Mouse (Mus musculus) kidney, postnatal 25 days (tissue): ENCODE measurements at regions not wholly inside any gene's neighbourhood (a gene's known extent, or its start where the extent isn't known, plus 50 kb on each side); places are given as distances from the start of the nearest gene placed in this dataset.
A peak's percentile ranks its signal among the peaks of the same experiment; 100 is the strongest.

Experiments used
- DNase-seq, 2 experiments: peaks; one replicate each; pipeline ENCODE4 v3.0.0; 2021; ENCODE audit warnings: mixed read lengths in 2 of 2

DNA sequence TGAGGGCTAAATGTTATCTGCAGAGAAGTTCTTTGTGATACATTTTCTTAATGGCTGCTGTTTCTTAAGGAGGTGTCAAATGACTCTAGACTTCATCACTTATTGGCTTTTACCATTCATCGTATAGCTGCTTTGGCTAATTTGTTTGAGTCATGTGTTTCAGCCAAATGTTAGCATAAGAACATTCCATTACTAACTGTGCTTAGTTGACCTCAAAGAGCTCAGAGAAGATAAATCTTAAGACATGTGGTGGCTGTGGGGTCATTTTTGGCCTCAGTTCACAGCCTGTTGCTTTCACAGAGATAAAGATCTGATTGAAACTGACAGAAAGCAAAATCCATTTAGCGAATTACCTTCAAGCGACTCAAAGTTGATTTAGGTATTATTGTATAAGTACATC is 743.6 kb downstream of the Hdgfl1 start:
- DNase-seq: no peak

DNA sequence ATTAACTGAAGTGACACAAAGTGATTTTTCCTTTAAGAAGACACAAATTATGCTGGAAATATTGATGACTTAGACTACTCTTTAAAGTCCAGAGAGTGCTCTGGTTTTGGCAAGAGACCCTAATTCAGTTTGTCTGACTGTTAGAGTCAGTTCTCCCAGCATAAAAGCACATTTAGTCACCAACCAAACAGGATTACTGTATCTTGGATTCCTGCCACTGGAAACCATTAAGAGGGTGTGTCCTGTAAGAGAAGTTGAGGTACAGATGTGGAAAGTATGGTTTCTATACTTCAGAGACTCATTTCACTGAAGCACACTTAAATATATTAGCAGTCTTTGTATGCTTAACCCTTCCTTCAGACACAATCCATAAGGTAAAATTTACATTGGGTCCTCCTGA is 745.3 kb downstream of the Hdgfl1 start:
- DNase-seq: no peak

DNA sequence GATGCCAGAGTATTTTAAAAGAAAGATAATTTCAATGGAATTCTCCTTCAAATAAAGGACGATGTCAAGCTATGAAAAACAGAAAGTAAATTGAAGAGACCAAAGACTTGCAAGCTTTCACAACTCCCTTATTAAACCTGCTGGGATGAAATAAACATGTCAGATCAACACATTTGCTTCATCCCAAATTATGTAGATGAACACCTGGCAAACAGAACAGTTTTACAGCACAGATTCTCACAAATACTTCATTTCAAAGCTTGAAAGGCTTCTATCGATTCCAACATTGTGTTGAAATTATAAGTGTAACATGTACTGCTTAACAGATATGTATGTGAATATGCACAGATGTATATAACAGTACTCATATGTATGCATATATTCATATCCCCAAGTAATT is 749.5 kb downstream of the Hdgfl1 start:
- no peak for DNase-seq

DNA sequence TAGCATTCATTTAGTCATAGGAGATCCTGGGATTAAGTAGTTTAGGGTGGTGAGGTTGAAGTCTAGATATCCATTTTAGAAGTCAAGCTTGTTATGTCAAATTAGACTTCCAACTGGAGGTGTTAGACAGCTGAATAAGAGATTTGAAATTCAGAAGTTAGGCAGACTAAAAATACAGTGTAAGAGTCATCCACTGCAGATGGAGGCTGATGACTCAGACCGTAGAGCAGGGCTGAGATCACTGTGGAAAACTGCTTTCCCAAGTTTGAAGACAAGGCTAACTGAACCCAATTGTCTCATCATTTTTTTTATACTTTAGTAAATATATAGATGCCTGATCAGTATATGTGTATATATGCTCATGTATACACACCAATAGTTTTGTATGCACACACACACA is 738.8 kb upstream of the Nrsn1 start:
- no peak for DNase-seq

DNA sequence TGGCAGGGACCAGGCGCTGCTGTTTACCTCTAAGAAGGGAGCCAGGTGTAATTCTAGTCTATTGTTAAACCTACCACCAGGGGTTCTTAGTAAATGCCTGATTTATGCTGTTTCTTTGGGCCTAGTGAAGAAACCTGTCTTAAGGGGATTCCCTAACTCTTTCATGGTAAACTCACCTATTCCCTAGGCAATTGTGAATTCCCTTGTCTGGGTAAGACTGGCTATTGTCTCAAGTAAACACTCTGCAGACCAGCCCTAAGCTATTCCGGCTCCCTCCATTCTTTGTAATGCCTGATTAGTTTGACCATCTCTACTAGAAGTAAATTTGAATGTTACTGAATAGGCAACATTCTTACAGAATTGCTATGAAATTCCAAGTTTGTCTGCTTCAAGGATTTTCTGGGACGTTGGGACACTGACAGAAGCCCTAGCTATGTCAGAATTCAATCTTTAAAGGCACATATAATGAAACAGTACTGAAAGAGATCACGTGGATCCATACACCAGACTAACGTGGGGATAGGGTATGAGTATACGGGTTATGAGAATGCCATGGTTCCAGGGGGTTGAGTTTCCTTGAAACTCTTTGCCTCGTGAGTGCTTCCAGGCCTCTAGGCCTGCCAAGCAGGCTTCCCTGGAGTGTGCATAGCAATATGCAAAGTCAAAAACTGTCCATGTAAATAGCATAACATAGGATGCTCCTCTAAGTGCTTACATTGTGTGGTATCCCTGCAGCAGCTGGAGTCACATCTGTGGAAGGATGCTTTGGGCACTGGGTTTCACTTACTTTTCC is 734.7 kb upstream of the Nrsn1 start:
- no peak for DNase-seq

DNA sequence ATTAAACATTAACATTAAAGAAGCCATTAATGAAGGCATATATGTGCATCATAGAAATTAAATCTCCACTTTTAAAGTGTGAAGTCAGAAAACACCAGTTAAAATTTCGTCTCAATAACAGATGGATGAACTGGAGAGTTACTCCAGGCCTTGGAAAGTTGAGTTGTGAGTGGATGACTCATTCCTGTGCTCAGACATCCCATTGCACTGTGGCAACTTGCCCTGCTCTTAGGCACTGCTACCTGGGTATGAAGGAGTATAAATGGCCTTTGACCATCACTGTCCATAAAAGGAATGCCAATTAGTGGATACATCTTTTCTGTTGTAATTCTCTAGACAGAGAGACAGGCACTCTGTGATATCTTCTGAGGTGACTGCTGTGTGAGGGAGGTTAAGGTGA is 723.2 kb upstream of the Nrsn1 start:
- peak; percentile 12 to 43 for DNase-seq

DNA sequence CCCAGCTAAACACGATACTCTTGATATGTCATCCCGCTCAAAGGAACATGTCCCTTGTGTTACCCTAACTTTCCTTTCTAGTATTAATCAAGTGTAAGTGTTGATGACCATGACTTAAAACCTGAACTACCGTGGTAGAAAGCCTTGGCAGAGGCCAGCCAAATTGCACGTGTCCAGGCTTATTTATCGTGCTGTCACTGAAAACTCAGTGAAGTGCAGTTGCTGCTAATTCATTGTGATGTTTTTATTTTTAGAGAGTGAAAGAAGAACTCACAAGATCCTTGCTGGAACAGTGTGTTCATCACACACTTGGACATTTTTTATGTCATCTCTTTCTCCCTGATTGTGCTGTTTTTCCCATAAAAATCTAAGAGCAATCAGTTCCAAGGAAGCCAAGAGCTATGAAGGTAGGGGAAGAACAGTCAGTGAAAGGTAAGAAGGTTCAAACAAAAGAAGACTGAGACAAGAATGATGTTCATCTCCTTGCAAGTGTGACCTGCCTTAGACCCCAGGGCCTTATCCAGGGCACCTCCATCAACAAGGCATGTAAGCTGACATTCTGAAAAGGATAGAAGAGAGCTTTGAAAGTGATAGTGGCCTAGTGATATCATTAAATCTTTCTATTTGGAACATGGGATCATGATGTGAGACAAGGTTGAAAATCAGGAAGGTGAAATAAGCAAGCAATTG is 718.9 kb upstream of the Nrsn1 start:
- no peak for DNase-seq

DNA sequence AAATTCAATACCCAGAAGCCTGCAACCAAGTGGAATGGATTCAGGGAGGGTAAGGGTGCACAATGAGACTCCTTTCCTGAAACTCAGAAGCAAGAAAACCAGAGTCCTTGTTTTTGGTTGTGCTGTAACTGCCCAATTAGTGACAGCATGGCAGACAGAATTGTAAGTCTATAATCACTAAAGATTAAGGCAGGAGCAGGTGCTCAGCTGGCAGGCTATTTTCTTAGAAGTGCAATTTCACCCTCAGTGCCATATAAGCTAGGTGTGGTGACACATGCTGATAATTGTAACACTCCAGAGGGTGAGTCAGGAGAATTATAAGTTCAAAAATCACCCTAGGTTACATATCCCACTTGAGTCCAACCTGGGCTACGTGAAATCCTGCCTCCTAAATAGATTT is 714.2 kb upstream of the Nrsn1 start:
- no peak for DNase-seq

DNA sequence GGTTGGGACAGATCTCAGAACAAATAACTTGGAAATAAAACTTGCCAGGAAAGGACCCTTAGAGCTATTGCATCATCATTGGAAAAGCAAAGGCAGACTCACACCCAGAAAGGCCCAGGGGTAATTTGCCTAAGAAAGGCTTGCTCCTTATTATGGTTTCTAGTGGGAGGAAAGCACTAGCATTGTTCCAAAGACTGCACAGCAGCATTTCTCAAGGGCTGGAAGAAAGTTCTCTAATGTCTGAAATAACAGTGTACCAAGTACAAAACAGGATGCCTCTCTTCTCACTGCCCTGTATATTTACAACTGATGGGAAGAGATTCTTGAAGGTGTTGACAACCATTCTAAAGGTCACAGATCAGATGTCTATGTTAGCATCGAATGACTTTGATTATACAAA is 713.4 kb upstream of the Nrsn1 start:
- no peak for DNase-seq

DNA sequence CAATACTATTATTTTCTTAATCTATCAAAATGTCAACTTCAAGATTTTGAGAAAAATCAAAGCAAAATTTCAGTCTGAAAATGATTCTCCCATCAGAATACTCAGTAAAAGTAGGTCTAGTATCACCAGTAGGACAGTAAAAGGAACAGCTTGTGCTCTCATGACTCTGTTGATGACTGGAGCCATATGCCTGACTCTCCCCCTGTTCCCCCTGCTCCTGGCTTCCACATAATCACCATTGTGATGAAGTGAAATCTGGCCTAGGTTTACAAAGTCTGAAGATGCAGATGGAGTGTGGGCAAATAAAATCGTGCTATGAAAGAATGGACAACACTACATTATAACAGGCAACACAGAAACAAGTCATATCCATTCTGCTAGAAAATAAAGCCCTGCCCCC is 708.3 kb upstream of the Nrsn1 start:
- no peak for DNase-seq

DNA sequence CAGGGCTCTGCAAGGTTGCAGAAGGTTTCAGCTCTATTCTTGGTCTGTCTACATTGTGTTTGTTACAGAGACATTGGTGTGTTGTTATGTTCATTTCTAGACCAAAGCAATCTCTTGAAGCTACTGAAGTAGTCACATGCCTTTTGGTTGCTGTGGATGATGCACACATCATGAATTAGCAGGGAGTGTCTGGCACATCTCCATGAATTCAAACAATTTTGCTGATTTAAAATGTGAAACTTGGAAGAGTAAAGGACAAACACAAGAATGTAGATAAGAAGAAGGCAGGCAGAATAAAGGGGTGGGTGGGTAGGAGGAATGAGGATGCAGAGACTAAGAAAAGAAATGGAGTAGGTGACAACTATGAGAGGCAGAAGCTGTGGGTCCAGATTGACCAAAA is 688.3 kb upstream of the Nrsn1 start:
- DNase-seq: no peak

DNA sequence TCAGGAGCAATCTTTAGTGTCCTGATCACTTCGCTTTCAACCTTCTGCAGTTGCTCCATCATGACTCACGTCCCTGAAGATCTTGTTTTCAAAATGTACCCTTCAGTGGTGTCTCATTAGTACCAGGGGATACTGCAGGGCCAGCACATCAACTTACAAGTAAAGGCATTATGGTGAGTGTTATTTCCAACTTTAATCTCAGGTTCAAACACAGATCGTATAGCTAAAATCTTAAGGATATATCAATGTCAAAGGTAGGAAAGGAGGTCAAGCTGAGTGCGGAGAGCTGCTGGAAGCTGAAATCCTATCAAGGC is 687.8 kb upstream of the Nrsn1 start:
- no peak for DNase-seq

DNA sequence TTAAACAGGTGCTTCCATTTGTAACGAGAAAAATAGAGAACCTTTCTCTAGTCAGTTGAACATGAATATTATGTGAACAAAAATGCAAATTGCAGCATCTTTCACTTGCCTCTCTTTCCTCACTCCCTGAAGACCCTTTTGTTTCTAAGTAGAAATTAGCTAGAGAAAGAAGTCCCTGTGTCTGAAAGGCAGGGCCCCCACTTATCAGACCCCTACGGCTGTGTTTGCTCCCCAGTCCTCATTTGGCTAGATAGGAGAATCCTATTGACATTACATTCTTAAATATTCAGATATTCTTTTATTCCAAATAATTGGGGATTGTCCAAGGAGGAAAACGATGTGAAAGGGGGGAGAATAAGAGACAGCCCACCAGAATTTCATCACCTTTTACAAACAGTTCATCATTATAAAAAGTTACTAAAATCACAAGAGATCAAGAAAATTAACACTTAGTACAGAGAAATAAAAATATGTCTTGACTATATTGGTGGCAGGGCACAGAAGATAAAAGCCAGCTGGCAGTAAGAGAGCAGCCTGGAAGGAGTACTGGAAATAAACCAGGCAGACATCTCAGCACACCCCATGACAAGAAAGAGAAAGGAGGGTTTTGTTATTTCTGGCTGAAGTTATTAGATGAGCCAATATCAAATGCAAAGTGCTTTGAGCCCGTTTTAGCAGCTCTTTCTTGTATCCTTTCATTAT is 687.3 kb upstream of the Nrsn1 start:
- DNase-seq: no peak

DNA sequence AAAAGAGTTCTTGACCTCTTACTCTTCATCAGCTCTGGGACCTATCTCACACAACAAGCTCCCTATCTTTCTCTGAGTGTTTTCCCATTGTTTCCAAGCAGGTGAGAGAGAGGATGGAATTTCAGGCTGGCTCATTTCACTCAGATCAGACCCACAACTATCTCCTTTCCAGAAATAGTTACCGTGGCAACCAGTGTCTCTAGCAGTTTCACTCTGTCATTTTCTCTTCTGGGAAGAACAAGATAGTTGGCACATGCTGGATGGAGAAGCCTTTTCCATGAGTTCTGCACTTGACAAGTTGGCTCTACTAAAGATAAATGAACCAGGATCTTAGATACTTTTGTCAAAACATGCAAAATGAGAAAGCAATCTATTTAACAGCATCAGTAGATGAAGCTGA is 667.3 kb upstream of the Nrsn1 start:
- DNase-seq: no peak

DNA sequence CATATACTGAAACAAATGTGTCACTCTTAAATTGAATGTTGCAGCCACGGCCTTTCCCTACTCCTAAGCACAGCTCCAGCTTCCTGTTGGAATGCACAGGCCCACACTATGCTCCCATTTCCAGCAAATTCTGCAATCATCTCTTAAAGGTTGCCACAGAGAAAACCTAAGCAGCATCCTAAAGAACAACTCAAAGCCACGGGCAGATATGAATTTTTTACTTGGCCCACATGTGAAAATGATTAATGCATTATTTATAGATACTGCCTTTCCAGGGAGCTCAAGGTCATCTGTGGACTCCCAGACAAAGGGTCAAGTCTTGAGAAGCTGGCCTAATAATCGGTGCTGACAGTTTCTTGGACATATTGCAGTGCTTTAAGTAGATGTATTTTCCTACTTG is 663.5 kb upstream of the Nrsn1 start:
- DNase-seq: no peak

DNA sequence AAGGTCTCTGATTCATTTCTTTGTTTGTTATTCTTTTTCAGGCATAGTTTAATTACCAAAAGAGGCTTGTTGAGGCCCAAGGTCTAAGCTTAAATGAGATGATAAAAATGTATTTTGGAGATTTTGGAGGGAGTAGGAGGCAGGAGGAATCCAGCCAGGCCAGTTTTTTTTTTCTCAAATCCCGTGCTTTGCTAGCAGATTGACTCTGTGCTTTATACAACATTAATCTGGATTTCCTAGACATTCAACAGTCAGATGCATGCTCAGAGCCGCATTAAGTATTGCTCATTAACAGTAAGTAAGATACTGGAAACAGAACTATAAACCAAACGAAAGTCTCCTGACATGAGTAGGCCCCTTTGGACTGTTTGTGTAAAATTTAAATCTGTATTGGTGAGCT is 662.9 kb upstream of the Nrsn1 start:
- no peak for DNase-seq

DNA sequence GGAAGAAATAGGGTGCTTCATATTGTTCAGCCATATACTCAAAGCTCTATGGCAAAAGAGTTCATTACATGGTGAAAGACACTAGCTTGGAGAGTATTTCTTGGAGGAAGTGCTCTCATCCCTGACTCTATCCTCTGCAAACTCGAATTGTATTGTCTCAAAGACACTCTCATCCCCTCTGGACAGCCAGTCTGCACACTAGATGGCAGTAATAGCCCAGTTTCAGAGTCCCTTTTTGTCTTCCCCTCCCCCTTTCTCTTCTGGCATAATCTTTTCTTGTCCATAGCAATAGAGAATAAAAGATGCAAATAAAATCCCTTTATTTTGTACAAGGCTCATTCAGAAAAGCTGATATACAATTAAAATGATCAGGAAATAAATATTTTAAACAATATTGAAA is 662.5 kb upstream of the Nrsn1 start:
- peak; percentile 38 to 63 for DNase-seq

DNA sequence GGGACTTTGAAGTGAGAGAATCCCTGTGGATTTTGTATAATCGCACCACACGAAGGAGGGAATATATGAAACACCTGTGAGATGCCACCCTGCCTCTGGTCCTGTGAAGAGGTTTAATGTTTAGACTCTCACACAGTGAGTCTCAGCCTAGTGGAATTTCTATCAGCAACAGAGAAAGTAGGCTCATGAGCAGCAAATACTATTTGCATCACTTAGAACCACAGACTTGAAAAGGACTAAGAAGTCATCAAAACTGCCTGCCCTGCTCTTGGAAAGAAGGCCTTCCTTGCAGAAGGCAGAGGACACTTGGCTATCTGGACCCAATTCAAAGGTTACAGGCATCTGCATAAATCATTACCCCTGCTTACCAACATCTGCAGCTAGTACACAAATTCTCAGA is 662.1 kb upstream of the Nrsn1 start:
- no peak for DNase-seq

DNA sequence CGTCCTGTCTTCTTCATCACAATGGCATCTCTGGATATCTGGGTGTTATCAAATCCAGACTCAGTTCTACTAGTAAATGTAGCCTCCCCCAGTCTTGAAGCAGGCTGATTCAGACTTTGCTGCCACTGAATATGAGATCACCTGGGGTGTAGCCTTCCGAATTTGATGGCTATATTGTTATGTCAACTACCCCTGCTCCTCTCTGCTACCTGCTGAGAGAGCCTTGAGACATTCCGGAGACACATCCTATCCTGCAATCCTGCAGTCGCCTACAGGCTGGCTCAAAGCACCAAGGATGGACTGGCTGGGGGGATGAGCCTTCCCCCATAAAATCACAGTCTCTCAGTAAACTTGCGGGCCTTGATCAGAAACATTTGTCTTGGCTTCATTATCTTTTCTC is 655.4 kb upstream of the Nrsn1 start:
- DNase-seq: no peak

DNA sequence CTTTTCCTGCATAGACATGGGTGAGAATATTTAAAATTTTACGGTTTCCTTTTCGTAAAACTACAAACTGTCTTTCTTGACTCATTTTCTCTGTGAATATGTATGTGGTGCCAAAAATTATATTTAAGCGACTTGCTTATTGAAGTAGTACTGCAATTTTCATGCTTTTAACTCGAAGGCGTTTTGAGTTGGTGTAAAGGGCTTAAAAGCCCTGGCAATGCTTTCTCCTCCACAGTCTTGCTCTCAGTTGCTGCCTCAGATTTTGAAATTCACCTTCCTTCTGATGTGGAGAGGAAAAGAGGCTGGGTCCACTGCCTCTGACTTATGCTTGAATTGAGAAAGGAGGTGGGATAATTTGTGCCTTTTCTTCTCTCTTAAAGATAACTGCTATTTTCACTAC is 629.6 kb upstream of the Nrsn1 start:
- no peak for DNase-seq

DNA sequence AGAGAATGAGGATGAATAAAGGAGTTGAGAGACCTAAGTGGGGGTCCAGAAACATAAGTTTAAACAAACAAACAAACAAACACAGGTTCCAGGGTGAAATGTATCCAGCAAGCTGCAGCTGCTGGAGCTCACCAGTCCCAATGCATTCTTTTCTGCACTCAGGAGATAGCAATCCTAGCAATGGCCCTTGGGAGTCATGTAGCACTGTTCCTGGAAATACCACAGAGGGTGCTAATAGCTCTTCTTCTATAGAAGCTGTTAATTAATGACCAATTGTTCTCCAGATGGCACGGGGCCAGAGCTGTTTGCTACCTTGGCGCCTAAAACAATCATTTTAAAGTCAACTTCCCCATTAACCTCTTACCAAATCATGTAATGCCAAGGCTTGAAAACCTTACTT is 622.8 kb upstream of the Nrsn1 start:
- DNase-seq: no peak

DNA sequence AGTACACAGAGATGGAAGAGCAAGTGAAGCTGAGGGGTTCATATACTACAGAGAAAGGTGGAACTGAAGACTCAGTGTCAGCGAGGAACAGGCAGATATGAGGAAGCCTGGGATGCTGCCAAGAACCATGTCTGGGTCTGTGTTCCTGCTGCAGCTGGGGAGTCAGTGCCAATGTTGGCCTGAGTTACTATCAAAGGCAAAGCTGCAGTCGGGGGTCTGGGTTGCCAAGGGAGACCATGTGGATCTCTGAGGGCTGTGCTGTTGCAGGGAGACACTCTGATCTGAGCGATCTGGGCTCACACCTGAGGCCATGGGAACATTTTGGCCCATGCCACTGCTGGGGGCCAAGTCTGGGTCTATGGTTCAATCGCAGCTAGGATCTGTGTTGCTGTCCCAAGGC is 612.5 kb upstream of the Nrsn1 start:
- no peak for DNase-seq

DNA sequence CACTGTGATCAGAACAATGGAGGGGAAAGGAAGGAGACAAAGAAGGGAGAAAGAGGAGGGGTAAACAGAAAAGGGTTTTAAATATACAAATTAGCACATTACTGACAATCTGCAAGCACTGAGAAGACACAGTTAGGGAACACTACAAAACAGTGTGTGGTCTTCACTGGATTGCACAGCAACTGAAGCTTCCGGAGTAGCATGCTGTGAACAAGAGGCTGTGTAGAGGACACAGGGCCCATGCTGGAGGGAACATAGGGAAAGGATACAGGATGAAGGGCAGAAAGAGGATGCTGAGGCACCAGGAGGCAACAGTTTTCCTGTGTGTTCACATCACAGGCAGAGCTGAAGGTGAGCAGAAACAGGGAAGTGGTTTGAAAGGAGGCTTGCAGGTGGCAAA is 598.6 kb upstream of the Nrsn1 start:
- DNase-seq: no peak

DNA sequence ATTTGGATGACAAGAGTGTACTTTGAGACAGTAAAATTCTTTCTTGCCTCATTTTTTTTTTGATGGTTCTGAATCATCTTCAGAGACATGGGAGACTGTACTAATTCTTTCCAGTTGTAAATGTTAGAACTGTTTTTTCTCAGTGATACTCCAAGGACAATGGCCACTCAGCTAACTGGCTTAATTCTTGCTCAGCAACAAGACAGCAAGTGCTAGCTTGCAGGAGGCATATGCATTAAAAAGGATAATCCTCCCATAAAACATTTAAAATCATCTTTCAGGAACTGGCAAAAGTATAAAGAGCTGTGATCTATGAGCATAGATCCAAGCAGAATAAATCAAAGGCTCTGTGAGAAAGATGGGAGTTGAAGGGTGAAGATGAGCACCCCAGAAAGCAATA is 587.9 kb upstream of the Nrsn1 start:
- no peak for DNase-seq
